Mouse (Mus musculus) hindbrain, embryonic 11.5 days (tissue): ENCODE measurements at regions not wholly inside any gene's neighbourhood (a gene's known extent, or its start where the extent isn't known, plus 50 kb on each side); places are given as distances from the start of the nearest gene placed in this dataset.

ENCODE experiments used
- ATAC-seq: fragments of 200-750 bp; cut with Nextera tagmentation; 2 replicates; pipeline ENCODE4 v1.8.0; 2017; ENCODE audit warnings: mild to moderate bottlenecking, moderate TSS enrichment, moderate library complexity; ENCODE audit not compliant: low FRiP score
- DNase-seq: peaks from one replicate; pipeline ENCODE4 v3.0.0-alpha.2; 2015; ENCODE audit warnings: low spot score
- H3K27ac ChIP-seq: fragments of 300-500 bp; sonication (generic); 2 replicates; pipeline ENCODE4 v1.5.1; 2014; ENCODE audit warnings: mild to moderate bottlenecking, low read depth, low read length
- H3K27me3 ChIP-seq: fragments of 300-500 bp; sonication (generic); 2 replicates; pipeline ENCODE4 v1.6.1; 2014; ENCODE audit warnings: mild to moderate bottlenecking, low read length, moderate library complexity, mixed read lengths; ENCODE audit not compliant: control insufficient read depth, insufficient read depth
- H3K36me3 ChIP-seq: fragments of 300-500 bp; sonication (generic); 2 replicates; pipeline ENCODE4 v1.6.1; 2014; ENCODE audit warnings: mild to moderate bottlenecking, low read length, moderate library complexity, mixed read lengths; ENCODE audit not compliant: control insufficient read depth, insufficient read depth
- H3K4me1 ChIP-seq: fragments of 300-500 bp; sonication (generic); replicated peaks from 2 replicates; pipeline ENCODE4 v1.6.1; 2014; ENCODE audit warnings: low read length, mixed read lengths; ENCODE audit not compliant: control insufficient read depth, insufficient read depth
- H3K4me2 ChIP-seq: fragments of 300-500 bp; sonication (generic); replicated peaks from 2 replicates; pipeline ENCODE4 v1.6.1; 2014; ENCODE audit warnings: mild to moderate bottlenecking, low read depth, low read length
- H3K4me3 ChIP-seq: fragments of 300-500 bp; sonication (generic); 2 replicates; pipeline ENCODE4 v1.5.1; 2014; ENCODE audit warnings: low read depth, low read length
- H3K9ac ChIP-seq: fragments of 300-500 bp; sonication (generic); 2 replicates; pipeline ENCODE4 v1.6.1; 2014; ENCODE audit warnings: low read depth, low read length
- H3K9me3 ChIP-seq: fragments of 300-500 bp; sonication (generic); 2 replicates; pipeline ENCODE4 v1.6.1; 2016; ENCODE audit warnings: low read length; ENCODE audit not compliant: control insufficient read depth
- WGBS: fragments of 180-500 bp; shearing (Covaris S2); extraction: QIAGEN DNeasy Blood & Tissue Kit; methylation state at CpG from one replicate; pipeline ENCODE4 v1.1.7; 2014; 5-methylcytosine and 5-hydroxymethylcytosine counted together

DNA sequence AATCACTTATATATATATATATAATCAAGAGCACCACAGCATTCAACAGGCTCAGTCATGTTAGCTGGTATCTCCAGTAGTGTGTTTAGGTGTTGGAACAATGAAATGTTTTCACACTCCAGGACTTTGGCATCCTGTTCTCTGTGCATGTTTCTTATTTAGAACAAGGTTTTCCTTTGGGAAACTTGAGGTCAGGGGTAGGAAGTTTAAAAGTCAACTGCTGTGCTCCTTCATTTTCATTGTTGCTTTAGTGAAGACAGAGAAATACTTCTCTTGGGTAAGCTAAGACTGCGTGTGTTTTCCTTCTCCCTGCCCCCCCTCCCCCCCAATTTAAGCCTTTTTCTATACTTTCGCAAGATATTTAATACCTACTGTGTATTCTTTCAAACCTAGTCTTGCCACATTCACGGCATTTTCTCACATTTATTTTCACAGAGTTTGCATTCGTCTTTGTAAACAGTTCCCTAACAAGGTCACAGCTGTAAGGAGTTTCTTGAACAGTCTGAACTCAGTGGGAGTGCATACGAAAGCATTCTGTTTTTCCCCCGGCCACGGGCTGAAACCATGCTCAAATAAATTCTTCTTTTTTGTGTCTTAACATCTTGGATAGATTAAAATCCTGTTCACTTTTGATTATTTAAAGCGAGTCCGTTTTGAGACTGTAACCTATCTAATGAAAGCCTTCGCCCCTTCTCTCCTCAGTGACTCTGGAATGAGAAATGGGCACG is 279.2 kb downstream of the Col12a1 start:
- no peak overlapping the region for H3K4me3 ChIP-seq
- no peaks in the 10 kb centered on the region for H3K4me1 ChIP-seq
- no peaks in the 10 kb centered on the region for H3K9me3 ChIP-seq
- 57% methylated on average over 11 of the region's 11 CpGs for WGBS
- H3K36me3 ChIP-seq, result no peaks in the 10 kb centered on the region
- DNase-seq (peak; percentile 6), ATAC-seq (no peak)
- no peak overlapping the region for H3K9ac ChIP-seq
- no peak overlapping the region for H3K27ac ChIP-seq
- no peak overlapping the region for H3K4me2 ChIP-seq
- no peaks in the 10 kb centered on the region for H3K27me3 ChIP-seq

DNA sequence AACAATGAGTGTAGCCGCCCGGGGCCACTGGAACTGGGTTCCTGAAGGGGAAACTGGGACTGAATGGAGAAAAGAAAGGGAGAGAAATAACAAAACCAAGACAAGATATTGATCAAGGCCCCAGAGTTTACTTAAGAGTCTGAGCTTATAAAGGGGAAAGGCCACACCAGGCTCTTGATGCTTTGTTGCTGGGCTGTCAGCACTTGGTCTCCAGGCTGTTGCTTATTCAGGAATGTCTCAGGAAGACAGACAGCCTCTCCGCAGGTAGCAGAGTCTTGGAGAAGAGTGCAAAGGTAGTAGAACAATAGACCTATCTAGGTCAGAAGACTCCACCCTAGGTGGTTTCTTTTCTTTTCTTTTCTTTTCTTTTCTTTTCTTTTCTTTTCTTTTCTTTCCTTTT is 263.4 kb downstream of the Col12a1 start:
- ATAC-seq, result no peak
- H3K27me3 ChIP-seq, result no peaks in the 10 kb centered on the region
- no peak overlapping the region for H3K27ac ChIP-seq
- DNase-seq, result no peak
- no peaks in the 10 kb centered on the region for H3K9me3 ChIP-seq
- WGBS, result 27% methylated on average over 3 of the region's 3 CpGs
- H3K4me2 ChIP-seq, result no peak overlapping the region
- H3K4me3 ChIP-seq, result no peak overlapping the region
- no peaks in the 10 kb centered on the region for H3K4me1 ChIP-seq
- no peak overlapping the region for H3K9ac ChIP-seq
- H3K36me3 ChIP-seq, result no peaks in the 10 kb centered on the region

DNA sequence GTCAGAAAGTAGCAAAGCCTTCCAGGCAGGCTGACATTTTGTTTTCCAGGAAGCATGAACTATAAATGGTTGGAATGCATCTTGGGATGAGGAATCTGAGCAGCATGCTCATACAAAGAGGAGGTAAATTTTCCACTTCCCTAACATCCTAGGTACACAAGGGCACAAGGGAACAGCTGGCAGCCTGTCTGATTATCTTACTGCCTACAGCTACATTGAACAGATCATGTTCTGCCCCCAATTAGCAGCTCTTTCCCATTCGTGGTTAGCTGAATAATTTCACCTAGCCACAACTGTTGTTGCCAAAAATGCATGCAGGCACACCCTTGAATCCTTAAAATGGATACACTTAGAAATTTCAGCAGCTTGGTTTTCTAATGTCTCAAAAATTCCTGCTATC is 239.5 kb downstream of the Col12a1 start:
- ATAC-seq (no peak), DNase-seq (no peak)
- Histone ChIP-seq H3K27me3 (no peaks in the 10 kb centered on the region), H3K4me1 (no peaks in the 10 kb centered on the region), H3K27ac (no peak overlapping the region), H3K9me3 (no peaks in the 10 kb centered on the region), H3K9ac (no peak overlapping the region), H3K36me3 (no peaks in the 10 kb centered on the region), H3K4me3 (no peak overlapping the region), H3K4me2 (no peak overlapping the region)
- 39% methylated on average over 1 of the region's 1 CpGs for WGBS

DNA sequence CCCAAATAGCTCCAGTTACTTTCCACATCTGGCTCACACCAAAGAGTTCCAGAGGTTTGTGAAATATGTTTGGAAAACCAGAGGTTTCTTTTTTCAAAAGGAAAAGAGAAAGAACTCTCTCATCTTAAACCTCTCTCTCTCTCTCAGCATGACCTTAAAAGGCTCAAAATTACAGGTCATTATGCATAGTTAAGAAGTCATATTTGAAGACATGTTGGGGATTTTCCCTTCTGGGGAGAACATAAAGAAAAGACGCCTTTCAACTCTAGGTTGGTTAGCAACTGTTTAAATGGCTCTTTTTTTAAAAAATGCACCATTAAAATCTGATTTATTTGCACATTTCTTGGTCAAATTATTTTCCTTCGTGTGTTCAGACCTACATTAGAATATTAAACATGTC is 218.4 kb downstream of the Col12a1 start:
- ATAC-seq (no peak), DNase-seq (no peak)
- Histone ChIP-seq H3K36me3 (no peaks in the 10 kb centered on the region), H3K27me3 (no peaks in the 10 kb centered on the region), H3K4me1 (no peaks in the 10 kb centered on the region), H3K9me3 (no peaks in the 10 kb centered on the region), H3K4me3 (no peak overlapping the region), H3K4me2 (no peak overlapping the region), H3K27ac (no peak overlapping the region), H3K9ac (no peak overlapping the region)
- 77% methylated on average over 2 of the region's 2 CpGs for WGBS

DNA sequence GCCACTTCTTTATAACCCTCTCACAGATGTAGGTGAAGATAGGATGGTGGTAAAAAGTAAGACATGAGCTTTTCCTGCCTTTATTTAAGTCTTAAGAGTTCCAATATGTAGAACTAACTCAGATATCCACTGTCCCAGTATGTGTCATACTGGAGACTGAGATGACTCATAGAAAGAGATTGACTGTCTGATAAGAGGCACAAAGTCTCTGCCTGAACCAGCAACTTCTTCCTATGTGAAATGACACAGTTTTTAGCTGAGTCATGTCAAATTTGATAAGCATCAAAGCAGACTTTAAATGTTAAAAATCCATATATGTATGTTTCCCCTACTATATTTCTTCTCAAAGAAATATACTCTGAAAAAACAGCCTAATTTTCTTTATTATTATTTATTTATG is 216.6 kb downstream of the Col12a1 start:
- Histone ChIP-seq H3K36me3 (no peaks in the 10 kb centered on the region), H3K4me3 (no peak overlapping the region), H3K27ac (no peak overlapping the region), H3K4me2 (no peak overlapping the region), H3K27me3 (no peaks in the 10 kb centered on the region), H3K9me3 (no peaks in the 10 kb centered on the region), H3K9ac (no peak overlapping the region), H3K4me1 (no peaks in the 10 kb centered on the region)
- ATAC-seq (no peak), DNase-seq (no peak)

DNA sequence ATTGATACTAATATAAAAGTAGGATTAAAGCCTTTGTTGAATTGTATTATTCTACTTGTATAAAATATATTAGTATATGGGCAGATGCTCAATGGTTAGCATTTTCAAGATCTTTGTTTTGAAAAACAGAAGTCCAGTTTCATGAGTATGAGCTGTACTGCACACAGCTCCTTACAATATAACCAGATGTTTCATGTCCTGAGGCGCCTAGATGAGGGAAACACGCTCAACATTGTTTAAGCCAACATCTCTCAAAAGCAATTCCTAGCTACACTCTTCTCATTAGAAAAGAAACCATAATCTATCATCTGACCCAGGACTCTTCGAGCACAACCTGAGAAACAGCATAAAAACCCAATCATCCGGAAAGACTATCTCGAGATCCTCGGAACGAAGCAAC is 202.2 kb downstream of the Col12a1 start:
- no peak overlapping the region for H3K27ac ChIP-seq
- H3K4me1 ChIP-seq, result no peaks in the 10 kb centered on the region
- H3K9me3 ChIP-seq, result no peaks in the 10 kb centered on the region
- no peak overlapping the region for H3K4me2 ChIP-seq
- ATAC-seq (no peak), DNase-seq (no peak)
- no peaks in the 10 kb centered on the region for H3K27me3 ChIP-seq
- no peak overlapping the region for H3K9ac ChIP-seq
- H3K36me3 ChIP-seq, result no peaks in the 10 kb centered on the region
- H3K4me3 ChIP-seq, result no peak overlapping the region
- WGBS, result 88% methylated on average over 7 of the region's 7 CpGs

DNA sequence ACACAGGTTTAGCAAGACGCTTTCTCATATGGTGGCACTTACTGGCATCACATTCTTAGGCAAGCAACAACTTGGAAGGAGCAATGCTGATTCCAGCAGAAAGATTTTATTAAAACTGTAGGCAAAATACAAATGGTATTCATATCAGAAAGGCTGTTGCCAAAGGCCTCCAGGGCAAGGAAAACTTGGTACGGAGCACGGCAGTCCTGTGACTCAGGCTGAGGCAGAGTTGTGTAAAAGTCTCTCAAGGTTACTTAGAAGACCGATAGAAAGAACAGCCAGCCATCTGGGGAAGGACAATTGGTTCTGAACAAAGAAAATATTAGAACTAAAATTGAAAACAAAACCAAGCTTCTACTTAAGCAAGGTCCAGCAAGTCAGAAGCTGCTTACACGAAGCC is 201.2 kb downstream of the Col12a1 start:
- DNase-seq, result no peak
- no peak overlapping the region for H3K4me2 ChIP-seq
- no peaks in the 10 kb centered on the region for H3K4me1 ChIP-seq
- H3K9ac ChIP-seq, result no peak overlapping the region
- 83% methylated on average over 5 of the region's 5 CpGs for WGBS
- H3K27me3 ChIP-seq, result no peaks in the 10 kb centered on the region
- no peaks in the 10 kb centered on the region for H3K9me3 ChIP-seq
- no peak for ATAC-seq
- H3K36me3 ChIP-seq, result no peaks in the 10 kb centered on the region
- H3K4me3 ChIP-seq, result no peak overlapping the region
- H3K27ac ChIP-seq, result no peak overlapping the region

DNA sequence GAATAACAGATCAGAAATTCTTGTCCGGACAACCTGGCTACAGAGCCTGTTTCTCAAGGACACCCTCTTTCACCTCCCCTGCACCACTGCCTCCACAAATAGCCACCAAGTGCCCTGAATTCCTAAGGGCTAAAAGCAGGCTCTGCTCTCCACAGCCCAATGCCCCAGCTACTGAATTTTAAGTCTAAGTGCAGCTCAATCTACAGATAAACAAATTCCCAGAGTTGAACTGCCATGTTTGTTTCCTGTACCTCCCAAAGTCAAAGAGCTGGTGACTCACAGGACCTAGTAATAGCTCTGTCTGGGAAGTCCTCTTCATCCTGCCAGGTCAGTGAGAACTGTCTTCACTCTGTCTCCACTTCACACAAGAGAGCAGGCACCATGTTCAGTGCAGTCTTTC is 200.0 kb downstream of the Col12a1 start:
- DNase-seq (no peak), ATAC-seq (no peak)
- H3K4me1 ChIP-seq, result no peaks in the 10 kb centered on the region
- no peaks in the 10 kb centered on the region for H3K9me3 ChIP-seq
- no peaks in the 10 kb centered on the region for H3K27me3 ChIP-seq
- H3K4me3 ChIP-seq, result no peak overlapping the region
- no peaks in the 10 kb centered on the region for H3K36me3 ChIP-seq
- no peak overlapping the region for H3K4me2 ChIP-seq
- H3K9ac ChIP-seq, result no peak overlapping the region
- WGBS, result 93% methylated on average over 1 of the region's 1 CpGs
- no peak overlapping the region for H3K27ac ChIP-seq

DNA sequence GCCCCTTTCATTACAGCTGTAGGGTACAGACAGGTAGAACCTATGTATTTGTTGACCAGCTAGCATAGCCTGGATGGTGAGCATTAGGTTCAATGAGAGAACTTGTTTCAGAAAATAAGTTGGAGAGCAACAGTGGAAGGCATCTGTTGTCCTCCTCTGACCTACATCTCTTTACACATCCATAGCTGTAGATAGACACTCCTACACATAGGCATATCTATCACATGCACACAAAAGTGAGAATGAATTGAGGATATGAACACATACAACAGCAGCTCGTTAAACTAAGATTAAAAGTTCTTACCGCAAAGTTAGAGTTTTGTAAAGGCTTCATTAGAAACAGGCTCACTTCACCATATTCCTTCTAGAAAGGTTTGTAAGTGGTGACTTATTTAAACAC is 198.1 kb downstream of the Col12a1 start:
- no peak overlapping the region for H3K9ac ChIP-seq
- no peaks in the 10 kb centered on the region for H3K4me1 ChIP-seq
- H3K4me2 ChIP-seq, result no peak overlapping the region
- no peaks in the 10 kb centered on the region for H3K9me3 ChIP-seq
- H3K36me3 ChIP-seq, result no peaks in the 10 kb centered on the region
- H3K27me3 ChIP-seq, result no peaks in the 10 kb centered on the region
- no peak overlapping the region for H3K4me3 ChIP-seq
- no peak overlapping the region for H3K27ac ChIP-seq
- WGBS, result 97% methylated on average over 2 of the region's 2 CpGs
- DNase-seq (no peak), ATAC-seq (no peak)
